Mouse (Mus musculus) liver, adult 2 months (tissue): Measurements from ENCODE around the gene Topors.

Experiments
- CTCF ChIP-seq: fragments of 200-500 bp; IDR thresholded peaks from 2 replicates; pipeline ENCODE4 v1.5.1; 2011; ENCODE audit warnings: low read depth, low read length, control low read depth
- POLR2A ChIP-seq: fragments of 200-500 bp; IDR thresholded peaks from 2 replicates; pipeline ENCODE4 v1.6.1; 2011; ENCODE audit warnings: low read length, control low read depth; ENCODE audit not compliant: insufficient read depth; ENCODE audit errors: extremely low read depth

DNA sequence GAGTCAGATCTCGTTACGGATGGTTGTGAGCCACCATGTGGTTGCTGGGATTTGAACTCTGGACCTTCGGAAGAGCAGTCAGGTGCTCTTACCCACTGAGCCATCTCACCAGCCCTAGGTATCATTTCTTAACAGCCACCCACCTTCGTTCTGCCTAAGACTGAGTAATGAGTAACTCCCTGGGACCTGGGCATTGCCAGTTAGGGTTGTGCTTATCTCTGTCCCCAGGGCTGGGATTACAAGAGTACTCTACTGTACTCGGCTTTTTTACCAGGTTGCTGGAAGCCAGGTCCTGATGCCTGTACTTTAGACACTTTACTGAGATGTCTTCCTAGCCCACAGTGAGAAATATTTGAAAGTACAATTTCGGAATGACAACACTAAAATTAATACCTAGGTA lies 57.5 kb downstream of the Topors start:
- TF ChIP-seq CTCF = no peak
- TF ChIP-seq POLR2A = no peak
